Comparison of ENCODE assay signal across 18 mouse cellular contexts in the genomic region with DNA sequence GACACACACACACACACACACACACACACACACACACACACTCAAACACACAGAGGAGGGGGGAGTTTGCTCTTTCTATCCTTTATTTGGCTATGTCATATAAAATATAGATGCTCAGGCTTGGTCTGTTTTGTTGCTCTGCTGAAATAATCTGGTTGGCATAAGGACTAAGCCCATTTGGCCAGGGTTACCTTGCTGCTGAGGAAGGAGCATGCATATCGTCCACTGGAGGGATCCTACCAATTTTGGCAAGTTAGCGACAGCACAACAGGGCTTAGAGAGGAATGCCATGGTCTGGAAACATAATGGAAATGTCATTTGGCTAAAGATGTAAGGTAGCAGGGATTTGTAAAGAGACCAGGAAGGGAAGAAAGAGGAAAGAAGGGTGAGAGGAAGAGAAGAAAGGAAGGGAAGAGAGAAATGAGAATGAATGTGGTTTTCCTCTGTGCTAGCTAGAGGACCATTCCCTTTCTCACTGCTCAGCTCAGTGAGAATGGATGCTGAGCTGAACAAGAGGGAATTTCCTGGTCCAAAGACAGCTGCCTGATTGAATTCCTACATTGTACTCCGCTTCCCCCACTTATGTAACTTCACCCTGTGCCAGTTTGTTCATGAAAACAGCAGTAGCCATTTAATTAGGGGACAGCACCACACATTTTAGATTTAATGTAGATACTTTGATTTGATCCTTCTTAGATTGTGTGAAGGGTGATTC. TPM values are rescaled to one million over a fixed set of nuclear protein-coding genes. Genes with fewer than 3 reads are reported as not detected.
DNase-seq lines count a peak whose midpoint lies in the region; ATAC-seq and TF ChIP-seq lines count a peak whose summit lies in the region.
"Had no signal": no experiment of that assay in that cellular context is flagged by ENCODE, and none has a peak within 500 bp of the region (broad histone marks: within the 10 kb centered on the region; RNA-seq: fewer than 3 reads in every experiment).

No protein-coding gene starts in this region.

- no peak overlapping the region for H3K9ac ChIP-seq in neural tube, embryonic 14.5 days (replicated peaks; ENCODE audit: low read depth, low read length)
- H3K9ac ChIP-seq in liver, postnatal 0 days (replicated peaks), result no peak overlapping the region
- H3K9ac ChIP-seq: embryonic facial prominence, embryonic 13.5 days; heart, embryonic 15.5 days; liver, embryonic 15.5 days had no signal

- no peaks in the 10 kb centered on the region for H3K9me3 ChIP-seq in neural tube, embryonic 14.5 days (ENCODE audit: control insufficient read depth, low read length)
- no peaks in the 10 kb centered on the region for H3K9me3 ChIP-seq in liver, postnatal 0 days (ENCODE audit: low read length)
- H3K9me3 ChIP-seq: embryonic facial prominence, embryonic 13.5 days; heart, embryonic 15.5 days; liver, embryonic 15.5 days had no signal

- peaks cover 7% of the 10 kb centered on the region; the same call in 1 of the 2 replicates for H3K4me1 ChIP-seq in cerebellum, adult 2 months (ENCODE audit: control insufficient read depth, insufficient read depth, low read length)
- H3K4me1 ChIP-seq in neural tube, embryonic 14.5 days (ENCODE audit: control insufficient read depth, insufficient read depth, low read length), result 0 out of 2 replicates have a peak, but pooled peaks cover 3% of the 10 kb centered on the region
- no peaks in the 10 kb centered on the region for H3K4me1 ChIP-seq in liver, postnatal 0 days (ENCODE audit: insufficient read depth)
- H3K4me1 ChIP-seq: liver, embryonic 15.5 days had no signal

- intact Hi-C loops in left cerebral cortex, adult 2 months (cut with DNase I), result loop anchor here (5.0 kb wide), 1 partner anchor 709 kb away; no protein-coding TSS in a partner anchor
- intact Hi-C loops in left cerebral cortex, postnatal 36 days (cut with DNase I), result no loop called here

- no peak for TF ChIP-seq CTCF in left cerebral cortex, adult 2 months (IDR thresholded peaks at IDR 0.05)
- TF ChIP-seq CTCF in cerebellum, adult 2 months (IDR thresholded peaks at IDR 0.05; ENCODE audit: borderline replicate concordance, insufficient read depth, low read depth, low read length), result peak; percentile 52; the same call in 1 of the 2 replicates
- TF ChIP-seq CTCF in liver, postnatal 0 days (IDR thresholded peaks at IDR 0.05; ENCODE audit: low read depth), result no peak

- no peaks in the 10 kb centered on the region for H3K27me3 ChIP-seq in cerebellum, adult 2 months (ENCODE audit: control insufficient read depth, insufficient read depth, low read length)
- peaks cover 12% of the 10 kb centered on the region; the same call in 1 of the 2 replicates for H3K27me3 ChIP-seq in neural tube, embryonic 14.5 days (ENCODE audit: control insufficient read depth, insufficient read depth, low read length)
- peaks cover 33% of the 10 kb centered on the region for H3K27me3 ChIP-seq in liver, postnatal 0 days (ENCODE audit: insufficient read depth, low read length)

- DNase-seq in left cerebral cortex, adult 2 months (ENCODE audit: extremely low spot score in 1 of 2, low spot score in 2 of 2), result no peak
- DNase-seq in left cerebral cortex, postnatal 36 days (ENCODE audit: low spot score in 2 of 2), result no peak
- peak; percentile 60 to 87 for DNase-seq in cerebellum, adult 2 months
- DNase-seq in cerebellum, postnatal 25 days, result peak; percentile 65 to 68
- no peak for DNase-seq in liver, postnatal 0 days
- no peak for DNase-seq in testis, postnatal 10 days (ENCODE audit: low spot score)
- DNase-seq: heart, adult 2 months; kidney, adult 18-20 months; kidney, postnatal 14 days; lung, postnatal 10 days had no signal

- no peaks in the 10 kb centered on the region for H3K36me3 ChIP-seq in neural tube, embryonic 14.5 days (ENCODE audit: control insufficient read depth, insufficient read depth, low read length)
- H3K36me3 ChIP-seq in liver, postnatal 0 days (replicated peaks; ENCODE audit: insufficient read depth, low read length), result no peaks in the 10 kb centered on the region
- H3K36me3 ChIP-seq: embryonic facial prominence, embryonic 13.5 days; heart, embryonic 15.5 days; liver, embryonic 15.5 days had no signal

- no peak for ATAC-seq in neural tube, embryonic 14.5 days (ENCODE audit: low read depth)
- ATAC-seq in liver, postnatal 0 days, result no peak
- ATAC-seq: forebrain, embryonic 16.5 days had no signal

- peak overlapping the region; percentile 34 for H3K4me3 ChIP-seq in left cerebral cortex, adult 2 months
- H3K4me3 ChIP-seq in cerebellum, adult 2 months (replicated peaks; ENCODE audit: insufficient read depth, low read depth, low read length), result peak overlapping the region; percentile 73
- peak overlapping the region; percentile 61 for H3K4me3 ChIP-seq in neural tube, embryonic 14.5 days (ENCODE audit: low read depth, low read length)
- no peak overlapping the region for H3K4me3 ChIP-seq in liver, postnatal 0 days (ENCODE audit: low read depth, low read length)
- H3K4me3 ChIP-seq: embryonic facial prominence, embryonic 13.5 days; heart, adult 2 months; heart, embryonic 15.5 days; liver, embryonic 15.5 days; megakaryocyte, embryonic 14.5 days had no signal

- peak overlapping the region; percentile 28; the same call in 1 of the 2 replicates for H3K27ac ChIP-seq in left cerebral cortex, adult 2 months
- peak overlapping the region; percentile 96; the same call in 1 of the 2 replicates for H3K27ac ChIP-seq in cerebellum, adult 2 months (ENCODE audit: insufficient read depth, low read length)
- H3K27ac ChIP-seq in neural tube, embryonic 14.5 days (ENCODE audit: low read depth, low read length), result no peak overlapping the region
- H3K27ac ChIP-seq in liver, postnatal 0 days (ENCODE audit: low read depth), result no peak overlapping the region
- H3K27ac ChIP-seq: embryonic facial prominence, embryonic 13.5 days; heart, adult 2 months; heart, embryonic 15.5 days; liver, embryonic 15.5 days had no signal

- peak overlapping the region; percentile 83 for H3K4me2 ChIP-seq in neural tube, embryonic 14.5 days (ENCODE audit: low read depth, low read length)
- H3K4me2 ChIP-seq in liver, postnatal 0 days (ENCODE audit: low read depth, low read length), result no peak overlapping the region
- H3K4me2 ChIP-seq: embryonic facial prominence, embryonic 13.5 days; heart, embryonic 15.5 days; liver, embryonic 15.5 days had no signal

- 5% methylated on average over 3 of the region's 3 CpGs for WGBS in cerebellum, adult 2 months
- WGBS in neural tube, embryonic 14.5 days, result 60% methylated on average over 3 of the region's 3 CpGs
- 54% methylated on average over 3 of the region's 3 CpGs for WGBS in liver, postnatal 0 days (ENCODE audit: insufficient replicate concordance)

- TF ChIP-seq EP300 in liver, postnatal 0 days (IDR thresholded peaks at IDR 0.05; ENCODE audit: low read depth), result no peak

- TF ChIP-seq POLR2A in cerebellum, adult 2 months (IDR thresholded peaks at IDR 0.05; ENCODE audit: borderline replicate concordance, insufficient read depth, low read length), result peak; percentile 38; the same call in 1 of the 2 replicates

RNA-seq across cellular contexts. Expression of gene Car10, which starts 5.4 kb away (rescaled TPM):
- total RNA-seq in left cerebral cortex, adult 2 months (2021), result 100 to 1,000 TPM; 144 to 153 TPM
- total RNA-seq in left cerebral cortex, postnatal 36 days (2021), result 100 to 1,000 TPM; 134 to 140 TPM
- polyA plus RNA-seq in cerebellum, adult 2 months (2012; rRNA removed), result 92.4 and 100 TPM in 2 replicates
- polyA plus RNA-seq in neural tube, embryonic 14.5 days (2014; fragmentation: Nextera tagmentation; extraction: Ambion mirVana), result 67.4 and 78.8 TPM in 2 replicates
- polyA plus RNA-seq in liver, postnatal 0 days (2015; fragmentation: Nextera tagmentation; extraction: Ambion mirVana), result 0.04 TPM in 1 of 2 replicates, not detected in the other
- total RNA-seq: ES-E14; gastrocnemius, adult 8-10 months; heart, adult 2 months had no signal
- polyA plus RNA-seq: heart, adult 2 months; liver, embryonic 15.5 days had no signal

Comparison
In these comparisons a context has a peak if more than half of its experiments do, and no peak if none do; other contexts are left out.
1. DNase-seq: peak in cerebellum, adult 2 months (2 of 2) and cerebellum, postnatal 25 days (2 of 2); none in left cerebral cortex, adult 2 months (0 of 2), left cerebral cortex, postnatal 36 days (0 of 2), liver, postnatal 0 days (single experiment) and testis, postnatal 10 days (single experiment).
2. H3K27ac ChIP-seq: peak in left cerebral cortex, adult 2 months (single experiment) and cerebellum, adult 2 months (single experiment); none in neural tube, embryonic 14.5 days (single experiment) and liver, postnatal 0 days (single experiment).
3. RNA of gene Car10, which starts 5.4 kb away (polyA plus RNA-seq): 92.4 to 100 TPM in cerebellum, adult 2 months and 67.4 to 78.8 TPM in neural tube, embryonic 14.5 days; 0.04 TPM in liver, postnatal 0 days; every median in the first group is over 10 times any median in the second.